Mouse (Mus musculus) layer of hippocampus, adult 2 months (tissue): Measurements from ENCODE around the gene Ube2l3. TPM values are rescaled to one million over a fixed set of nuclear protein-coding genes. Genes with fewer than 3 reads are reported as not detected.

Experiments used
- DNase-seq, 2 experiments: peaks; one replicate each; pipeline ENCODE4 v3.0.0; 2022; ENCODE audit warnings: low spot score in 2 of 2
- H3K27ac ChIP-seq: fragments of 200-600 bp; 2 replicates; pipeline ENCODE4 v1.8.1; 2022
- H3K4me3 ChIP-seq: fragments of 200-600 bp; 2 replicates; pipeline ENCODE4 v1.8.1; 2022; ENCODE audit warnings: mild to moderate bottlenecking
- CTCF ChIP-seq: fragments of 200-600 bp; conservative IDR thresholded peaks from 2 replicates; pipeline ENCODE4 v1.8.1; 2022; ENCODE audit warnings: antibody characterized with exemption, mild to moderate bottlenecking, moderate library complexity
- microRNA-seq, 2 experiments: library from miRNA; unstranded; fragments of <30 nt; microRNA quantifications; one replicate each; pipeline ENCODE4 v1.2.0; 2021
- total RNA-seq, 2 experiments: library from RNA; stranded (reverse); gene quantifications; 2 replicates each; pipeline ENCODE4 v1.2.3; 2021

Ube2l3 gene
- total RNA-seq, 2 experiments from 2014 or later: 133 to 139 TPM

GRCm38 (mm10) chr16:17124119-17124870, 78.2 kb downstream of the Ube2l3 start:
- H3K27ac ChIP-seq: no peak overlapping the region
- no peak for TF ChIP-seq CTCF
- H3K4me3 ChIP-seq: peak overlapping the region; percentile 37; the same call in 1 of the 2 replicates
- DNase-seq: no peak

DNA sequence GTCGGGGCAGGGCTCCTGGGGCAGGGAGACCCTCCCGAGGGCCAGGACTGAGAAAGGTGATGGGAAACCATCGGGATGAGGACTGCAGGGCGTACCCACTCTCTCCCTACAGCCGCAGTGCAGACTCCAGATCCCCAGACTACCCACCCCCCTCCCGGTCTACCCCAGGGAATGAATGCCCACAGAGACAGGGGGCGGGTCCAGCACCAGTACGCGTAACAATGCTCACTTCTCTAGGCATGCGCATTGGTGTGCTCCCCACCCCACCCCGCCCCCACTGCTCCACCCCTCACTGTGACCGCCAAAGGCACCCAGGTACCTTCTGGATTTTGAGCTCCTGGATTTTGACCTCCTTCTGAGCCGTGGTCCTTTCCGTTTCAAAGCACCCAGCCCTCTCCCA, 80.9 kb downstream of the Ube2l3 start:
- Histone ChIP-seq H3K27ac (no peak overlapping the region), H3K4me3 (no peak overlapping the region)
- no peak for DNase-seq
- no peak for TF ChIP-seq CTCF

DNA sequence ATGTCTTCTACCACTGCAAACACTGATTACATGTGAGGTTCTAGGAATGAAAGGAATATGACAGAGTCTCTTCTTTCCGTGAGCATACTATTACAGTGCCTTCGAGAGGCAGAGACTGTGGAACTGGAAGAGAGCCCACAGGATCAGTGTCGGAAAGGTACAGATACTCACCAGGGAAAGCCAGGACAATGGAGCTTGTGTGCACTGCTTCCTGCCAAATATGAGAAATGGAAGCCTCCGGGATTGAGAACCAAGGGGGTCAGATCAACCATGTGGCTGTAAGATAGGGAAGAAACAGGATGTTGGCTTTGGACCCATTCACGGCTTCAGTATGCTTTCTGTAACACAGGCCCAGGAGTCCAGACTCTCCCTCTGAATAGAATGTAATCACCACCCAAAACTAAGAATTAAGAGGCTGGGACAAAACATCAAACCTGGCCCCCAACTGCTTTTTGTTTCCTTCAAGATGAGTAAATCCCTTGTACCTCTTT, 85.1 kb downstream of the Ube2l3 start:
- DNase-seq: no peak
- H3K4me3 ChIP-seq: no peak overlapping the region
- TF ChIP-seq CTCF: no peak
- no peak overlapping the region for H3K27ac ChIP-seq

DNA sequence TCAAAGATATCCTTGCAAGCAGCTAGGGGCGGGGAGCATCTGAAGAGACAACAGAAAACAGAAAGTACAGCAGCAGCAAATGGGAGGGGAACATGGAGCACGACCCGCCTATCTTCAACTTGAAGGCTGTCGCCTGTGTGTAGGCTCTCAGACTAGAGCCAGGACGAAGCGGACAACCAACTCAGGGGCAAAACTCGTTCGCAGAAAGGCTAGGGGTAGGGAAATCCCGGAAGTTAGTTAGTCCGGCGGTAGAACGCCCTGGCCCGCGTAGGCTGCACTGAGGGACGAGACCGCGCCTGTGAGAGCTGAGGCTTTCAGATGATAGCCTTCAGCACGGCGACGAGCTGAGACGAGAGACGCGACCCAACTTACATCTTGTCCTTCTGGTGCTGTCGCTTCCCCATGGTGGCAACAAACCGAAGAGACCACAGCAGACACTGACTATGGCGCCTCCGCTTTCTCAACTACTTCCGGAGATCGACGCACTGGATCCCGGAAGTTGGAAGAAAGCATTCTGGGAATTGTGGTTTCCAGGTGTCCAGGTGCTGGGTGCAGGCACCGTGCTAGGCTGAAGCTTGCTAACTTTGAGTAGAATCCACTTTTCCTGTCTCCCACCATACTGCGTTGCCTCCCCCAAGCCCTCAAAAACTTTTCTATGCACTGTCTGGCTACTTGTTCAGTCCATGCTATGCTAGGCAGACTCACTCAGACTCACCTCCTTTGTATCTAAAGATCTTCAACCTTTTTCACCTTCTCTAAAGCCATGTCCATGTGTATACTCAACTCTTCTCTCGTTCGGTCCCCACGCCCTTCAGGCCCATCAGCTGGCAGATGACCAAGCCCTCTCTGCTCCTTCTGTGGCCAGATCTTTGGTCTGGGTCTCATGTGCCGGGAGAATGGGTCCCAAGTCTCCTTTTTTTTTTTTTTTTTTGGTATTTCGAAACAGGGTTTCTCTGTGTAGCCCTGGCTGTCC, 91.4 kb downstream of the Ube2l3 start, which contains the start of gene Ppil2:
Gene Ppil2 (minus strand): TSS at position 487 of the 973 bp plus-strand sequence.
- peak within 1 kb of the TSS; percentile 79 for H3K4me3 ChIP-seq
- no peak for TF ChIP-seq CTCF
- peak; percentile 76 to 80 for DNase-seq
- H3K27ac ChIP-seq: peak within 1 kb of the TSS; percentile 80

DNA sequence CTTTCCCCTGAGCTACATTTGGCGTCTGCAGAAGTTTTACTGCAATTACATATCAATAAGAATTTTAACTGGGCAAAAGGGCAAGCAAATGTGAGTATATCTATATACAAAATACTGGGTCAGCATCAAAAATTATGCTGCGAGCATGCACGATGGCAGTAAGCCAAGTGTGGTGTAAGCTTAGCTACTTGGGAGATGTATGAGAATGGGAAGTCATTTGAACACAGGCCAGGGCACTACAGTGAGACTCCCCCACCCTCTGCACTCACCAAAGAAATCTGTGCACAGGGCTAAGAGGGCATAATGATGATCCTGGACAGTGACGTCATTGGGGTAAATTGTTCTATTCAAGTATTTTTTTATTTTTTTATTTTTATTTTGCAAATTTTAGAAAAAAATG, 97.8 kb downstream of the Ube2l3 start:
- no peak for DNase-seq
- Histone ChIP-seq H3K27ac (no peak overlapping the region), H3K4me3 (no peak overlapping the region)
- no peak for TF ChIP-seq CTCF

DNA sequence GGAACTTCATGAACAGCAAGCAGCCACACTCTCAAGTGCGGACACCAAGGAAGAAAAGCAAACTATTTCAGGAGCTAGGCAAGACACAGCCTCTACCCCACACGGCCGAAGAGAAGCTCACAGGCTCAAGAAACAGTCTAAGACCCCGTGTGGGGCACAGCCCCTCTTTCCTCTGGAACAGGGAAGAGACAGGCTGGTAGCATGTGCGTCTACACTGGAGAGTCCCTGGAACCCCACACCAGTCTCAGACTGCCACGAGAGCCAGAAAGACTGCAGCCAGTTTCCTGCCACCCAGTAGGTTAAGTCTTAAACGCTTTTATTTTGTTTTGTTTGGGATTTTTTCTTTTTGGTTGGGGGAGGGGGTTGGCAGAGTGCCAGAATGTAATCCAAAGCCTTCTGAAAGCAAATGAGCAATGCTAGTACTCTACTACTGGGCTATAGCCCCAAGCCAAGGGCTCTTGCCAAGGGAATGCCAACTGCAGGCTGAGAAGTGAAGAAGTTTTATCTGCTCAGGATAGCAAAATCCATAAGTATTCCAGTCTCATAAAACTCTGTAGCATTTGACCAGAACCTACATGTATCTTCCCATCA, 99.7 kb downstream of the Ube2l3 start:
- H3K4me3 ChIP-seq: no peak overlapping the region
- H3K27ac ChIP-seq: no peak overlapping the region
- no peak for TF ChIP-seq CTCF
- no peak for DNase-seq

Small RNA genes lying within 50 kb of the gene (microRNA-seq; reads per million reads assigned to microRNA genes)
- gene Mir130b: 55.0 to 57.5 reads per million in 2 experiments
- 1.3 to 3.8 reads per million in 2 experiments for gene Mir301b

Other genes with a start within 250 kb of the Ube2l3 start
- gene Mapk1, start 219.3 kb downstream of the Ube2l3 start, total RNA-seq: 100 to 1,000 TPM; 522 to 547 TPM
- gene Ypel1, start 133.0 kb downstream of the Ube2l3 start, total RNA-seq: 10 to 100 TPM; 35.0 to 38.0 TPM
- 100 to 1,000 TPM in 1 of 2 experiments, 10 to 100 TPM in 1; 91.3 to 105 TPM for gene Ppil2, start 91.4 kb downstream of the Ube2l3 start, total RNA-seq
- 1 to 10 TPM in 1 of 2 experiments, under 1 TPM in 1; 0.76 to 1.8 TPM for gene 2610318N02Rik, start 77.5 kb downstream of the Ube2l3 start, total RNA-seq
- gene Sdf2l1, start 70.3 kb downstream of the Ube2l3 start, total RNA-seq: 10 to 100 TPM; 21.6 to 26.4 TPM
- gene Ydjc, start 58.0 kb downstream of the Ube2l3 start, total RNA-seq: 10 to 100 TPM; 24.5 to 25.2 TPM
- 1 to 10 TPM; 2.0 to 2.7 TPM for gene Ccdc116, start 55.4 kb downstream of the Ube2l3 start, total RNA-seq
- 1 to 10 TPM; 3.9 to 4.3 TPM for gene Rimbp3, start 6.0 kb upstream of the Ube2l3 start, total RNA-seq
- 1 to 10 TPM; 5.2 to 5.5 TPM for gene Hic2, start 30.9 kb upstream of the Ube2l3 start, total RNA-seq
- 100 to 1,000 TPM in 1 of 2 experiments, 10 to 100 TPM in 1; 98.5 to 116 TPM for gene Tmem191c, start 73.4 kb upstream of the Ube2l3 start, total RNA-seq
- 1 to 10 TPM in 1 of 2 experiments, under 1 TPM in 1; 0.79 to 1.4 TPM for gene Serpind1, start 128.7 kb upstream of the Ube2l3 start, total RNA-seq
- gene Snap29, start 203.3 kb upstream of the Ube2l3 start, total RNA-seq: 10 to 100 TPM; 19.4 to 20.6 TPM
- gene Pi4ka, start 203.7 kb upstream of the Ube2l3 start, total RNA-seq: 100 to 1,000 TPM; 275 to 301 TPM
- gene Crkl, start 249.3 kb upstream of the Ube2l3 start, total RNA-seq: 10 to 100 TPM; 33.5 to 37.4 TPM